Mouse (Mus musculus) embryo, embryonic 11.5 days (tissue): ENCODE measurements around the gene Mrap2.

Source experiments
- DNase-seq: peaks from one replicate; pipeline ENCODE4 v3.0.0-alpha.2; 2012; ENCODE audit warnings: low read depth, low spot score

Mrap2 gene

GRCm38 (mm10) chr9:87178534-87178933 is 34.4 kb downstream of the Mrap2 start:
- no peak for DNase-seq

- DNase-seq = no peak
Observed at GRCm38 (mm10) chr9:87182231-87182630, 38.1 kb downstream of the Mrap2 start.

DNA sequence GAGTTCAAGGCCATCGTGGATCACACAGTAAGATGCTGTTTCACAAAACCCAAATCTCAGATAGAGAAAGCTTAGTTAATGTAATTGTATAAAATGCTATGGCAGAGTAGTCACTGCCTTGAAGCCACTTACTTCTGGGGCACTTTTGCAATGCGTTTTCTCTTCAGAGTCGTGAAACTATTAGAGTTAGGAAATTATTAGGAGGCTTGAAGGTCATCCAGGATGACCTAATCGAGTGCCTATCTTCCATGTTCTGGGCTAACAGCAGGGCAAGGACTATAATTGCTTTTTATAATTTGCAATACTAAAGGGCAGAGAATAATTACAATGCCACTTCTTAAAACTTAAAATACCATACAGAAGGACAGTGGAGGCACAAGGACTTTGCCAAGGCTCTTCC is 43.2 kb downstream of the Mrap2 start:
- DNase-seq = no peak

GRCm38 (mm10) chr9:87193721-87194120 is 49.6 kb downstream of the Mrap2 start:
- no peak for DNase-seq

GRCm38 (mm10) chr9:87197277-87197676 is 53.2 kb downstream of the Mrap2 start:
- no peak for DNase-seq

DNA sequence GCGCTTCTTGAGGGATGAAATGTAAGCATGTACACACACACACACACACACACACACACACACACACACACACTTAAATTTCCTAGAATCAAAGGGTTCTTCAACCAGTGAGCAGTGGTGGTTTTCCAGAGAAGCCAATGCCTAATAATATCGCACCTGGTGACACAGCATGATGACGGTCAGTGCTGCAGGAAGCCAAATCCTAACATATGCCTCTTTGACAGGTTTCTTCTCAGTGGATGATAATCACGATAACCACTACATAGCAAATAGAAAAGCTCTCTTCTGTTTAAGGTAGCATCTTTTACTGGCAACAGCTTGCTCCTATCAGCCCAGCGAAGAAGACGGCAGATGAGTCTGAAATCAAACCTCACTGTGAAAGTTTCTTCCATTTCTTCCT is 53.9 kb downstream of the Mrap2 start:
- DNase-seq = no peak

DNA sequence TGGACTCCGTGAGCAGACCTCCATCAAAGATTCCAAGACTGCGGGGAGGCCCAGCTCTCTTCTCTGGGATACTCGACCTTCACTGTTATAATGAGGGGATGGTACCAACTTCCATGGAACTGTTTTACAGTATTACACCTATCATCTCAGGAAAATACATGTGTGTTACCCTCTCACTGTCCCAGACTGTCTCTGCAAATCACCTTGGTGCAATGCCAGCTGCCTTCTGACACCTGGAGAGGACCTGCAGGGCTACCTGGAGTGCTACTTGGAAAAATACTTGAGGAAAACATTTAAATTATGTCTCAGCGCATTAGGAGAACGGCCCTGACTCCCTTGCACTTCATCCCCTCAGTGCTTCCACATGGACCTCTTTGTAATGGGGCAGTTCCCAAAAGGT is 56.3 kb downstream of the Mrap2 start:
- DNase-seq = no peak

DNA sequence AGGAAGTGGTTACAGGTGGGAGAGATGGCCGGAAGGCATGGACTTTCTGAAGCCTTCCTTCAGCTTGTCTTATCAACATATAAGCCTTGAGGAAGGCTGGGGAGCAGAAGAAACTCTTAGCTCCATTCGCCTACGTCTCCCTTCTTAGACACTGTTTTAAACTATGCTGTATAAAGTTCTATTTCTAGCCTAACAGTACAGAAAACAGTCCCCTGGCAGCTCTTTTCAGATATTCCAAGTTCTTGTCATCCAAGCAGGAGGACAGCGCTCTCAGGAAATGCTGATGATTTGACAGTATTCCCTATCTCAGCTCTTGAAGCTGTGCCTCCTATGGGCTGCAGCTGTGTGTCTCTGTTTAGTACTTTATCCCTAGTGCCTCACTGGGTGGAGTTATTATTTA is 56.8 kb downstream of the Mrap2 start:
- DNase-seq = no peak

DNA sequence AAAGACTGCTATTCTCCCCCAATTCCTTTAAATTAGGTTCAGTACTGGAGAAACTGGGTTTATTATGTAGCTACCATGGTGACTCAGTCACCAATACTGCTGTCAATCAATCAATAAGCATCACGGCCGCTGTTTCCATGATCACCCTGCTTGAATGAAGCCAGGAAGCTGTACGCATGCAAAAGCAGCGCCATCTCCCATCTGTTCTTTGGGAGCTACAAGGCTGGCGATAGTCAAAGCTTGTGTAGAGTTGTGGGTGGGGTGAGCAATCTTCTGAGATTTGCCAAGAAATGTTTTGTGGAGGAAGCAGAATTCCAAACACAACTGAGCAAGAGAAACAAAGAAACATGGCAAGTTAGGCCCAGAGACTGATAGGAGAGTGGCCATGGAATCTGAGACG is 58.3 kb downstream of the Mrap2 start:
- DNase-seq = no peak

DNA sequence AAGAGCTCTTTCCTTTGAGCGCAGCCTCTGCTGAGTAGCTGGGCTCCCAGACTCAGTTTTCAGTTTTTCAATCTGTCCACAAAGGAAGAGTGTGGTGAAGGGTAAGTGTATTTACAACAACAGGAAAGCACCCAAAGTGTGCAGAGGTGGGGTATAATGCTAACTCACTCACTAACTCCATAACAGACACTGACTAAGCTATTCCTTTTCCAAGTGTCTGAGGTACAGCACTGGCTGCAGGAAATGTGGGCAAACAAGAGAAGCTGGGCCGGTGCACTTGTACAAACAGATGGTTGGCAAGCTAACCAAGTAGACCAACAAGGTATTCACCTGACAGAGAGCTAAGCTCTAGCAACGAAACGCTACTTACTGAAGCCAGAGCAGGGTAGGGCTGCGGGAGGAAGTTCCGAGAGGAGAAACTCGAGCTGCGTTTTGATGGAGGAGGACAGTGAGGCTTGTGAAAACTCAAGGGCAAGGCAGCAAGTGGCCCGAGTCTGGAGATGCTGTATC is 66.8 kb downstream of the Mrap2 start:
- DNase-seq = no peak

DNA sequence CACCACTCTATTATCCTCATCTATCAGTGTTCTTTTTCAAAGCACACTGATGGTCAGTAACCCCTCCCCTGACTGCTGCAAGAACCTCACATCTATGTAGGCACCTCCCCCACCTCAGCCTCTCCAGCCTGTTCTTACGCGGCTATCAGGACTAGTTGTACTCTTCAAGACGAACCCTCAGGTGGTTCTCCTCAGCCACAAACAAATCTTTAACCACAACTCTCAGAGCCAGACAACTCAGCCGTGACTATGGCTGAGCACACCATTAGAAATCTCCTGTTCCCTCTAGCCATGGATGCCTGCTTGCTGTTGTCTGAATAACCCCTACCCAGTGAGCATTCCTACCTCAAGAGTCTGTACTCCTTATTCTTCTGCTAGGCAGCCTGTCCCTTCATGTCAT is 69.1 kb downstream of the Mrap2 start:
- DNase-seq = no peak
